Mouse (Mus musculus): ENCODE data around the gene Slit3. TPM values are rescaled to one million over a fixed set of nuclear protein-coding genes. Genes with fewer than 3 reads are reported as not detected.
A peak's percentile ranks its signal among the peaks of the same experiment; 100 is the strongest.

Gene Slit3
- polyA plus RNA-seq, 1 experiment from 2014 or later: 20.9 TPM

- no peak for ATAC-seq (ENCODE audit: low FRiP score, low read depth)
- no peak overlapping the region for H3K4me3 ChIP-seq
- 0 out of 2 replicates have a peak, but pooled peaks cover 3% of the 10 kb centered on the region for H3K36me3 ChIP-seq
- H3K4me1 ChIP-seq: peaks cover 34% of the 10 kb centered on the region
- no peak overlapping the region for H3K9ac ChIP-seq
- no peaks in the 10 kb centered on the region for H3K27me3 ChIP-seq
- no peak overlapping the region; the same call in 1 of the 2 replicates for H3K27ac ChIP-seq
- peak overlapping the region; percentile 16 for H3K4me2 ChIP-seq (replicated peaks)
- 7% methylated on average over 5 of the region's 5 CpGs for WGBS
- H3K9me3 ChIP-seq: peaks cover 2% of the 10 kb centered on the region; the same call in 1 of the 2 replicates
Measured at GRCm38 (mm10) chr11:35370705-35371104, 249.7 kb downstream of the Slit3 start.

- Histone ChIP-seq H3K9me3 (peaks cover 2% of the 10 kb centered on the region; the same call in 1 of the 2 replicates), H3K36me3 (0 out of 2 replicates have a peak, but pooled peaks cover 3% of the 10 kb centered on the region)
Measured at GRCm38 (mm10) chr11:35372410-35372809, 251.4 kb downstream of the Slit3 start.

GRCm38 (mm10) chr11:35375072-35375471 lies 254.0 kb downstream of the Slit3 start:
- no peak for ATAC-seq (ENCODE audit: low FRiP score, low read depth)
- peaks cover 2% of the 10 kb centered on the region; the same call in 1 of the 2 replicates for H3K9me3 ChIP-seq
- H3K4me2 ChIP-seq (replicated peaks): no peak overlapping the region
- H3K4me1 ChIP-seq: peaks cover 25% of the 10 kb centered on the region
- no peak overlapping the region for H3K27ac ChIP-seq
- H3K4me3 ChIP-seq: no peak overlapping the region
- WGBS: 61% methylated on average over 4 of the region's 4 CpGs
- H3K36me3 ChIP-seq: 0 out of 2 replicates have a peak, but pooled peaks cover 3% of the 10 kb centered on the region
- H3K27me3 ChIP-seq: no peaks in the 10 kb centered on the region
- no peak overlapping the region for H3K9ac ChIP-seq

More at GRCm38 (mm10) chr11:35372410-35372809, 251.4 kb downstream of the Slit3 start:
- no peak overlapping the region for H3K27ac ChIP-seq
- no peak for ATAC-seq (ENCODE audit: low FRiP score, low read depth)
- H3K4me2 ChIP-seq (replicated peaks): no peak overlapping the region
- WGBS: 96% methylated on average over 3 of the region's 3 CpGs
- no peak overlapping the region for H3K9ac ChIP-seq
- H3K27me3 ChIP-seq: no peaks in the 10 kb centered on the region
- no peak overlapping the region for H3K4me3 ChIP-seq
- peaks cover 31% of the 10 kb centered on the region for H3K4me1 ChIP-seq

- no peak overlapping the region for H3K4me3 ChIP-seq
- H3K9ac ChIP-seq: no peak overlapping the region
- H3K27ac ChIP-seq: no peak overlapping the region
- no peak for ATAC-seq (ENCODE audit: low FRiP score, low read depth)
- H3K4me1 ChIP-seq: peaks cover 23% of the 10 kb centered on the region
- H3K4me2 ChIP-seq (replicated peaks): no peak overlapping the region
- H3K36me3 ChIP-seq: no peaks in the 10 kb centered on the region
- H3K27me3 ChIP-seq: no peaks in the 10 kb centered on the region
- H3K9me3 ChIP-seq: no peaks in the 10 kb centered on the region
- 70% methylated on average over 7 of the region's 7 CpGs for WGBS
Measured at GRCm38 (mm10) chr11:35378802-35379201, 257.8 kb downstream of the Slit3 start.

GRCm38 (mm10) chr11:35379407-35379806 lies 258.4 kb downstream of the Slit3 start:
- Histone ChIP-seq H3K36me3 (no peaks in the 10 kb centered on the region), H3K4me1 (peaks cover 29% of the 10 kb centered on the region), H3K9ac (no peak overlapping the region), H3K4me2 (replicated peaks) (0 out of 2 replicates have a peak overlapping the region, but pooled peaks have one; percentile 27), H3K9me3 (no peaks in the 10 kb centered on the region), H3K27ac (0 out of 2 replicates have a peak overlapping the region, but pooled peaks have one; percentile 10), H3K4me3 (no peak overlapping the region), H3K27me3 (no peaks in the 10 kb centered on the region)
- no peak for ATAC-seq (ENCODE audit: low FRiP score, low read depth)
- 65% methylated on average over 7 of the region's 7 CpGs for WGBS

- no peak overlapping the region for H3K9ac ChIP-seq
- no peaks in the 10 kb centered on the region for H3K9me3 ChIP-seq
- H3K4me1 ChIP-seq: peaks cover 43% of the 10 kb centered on the region
- 88% methylated on average over 1 of the region's 1 CpGs for WGBS
- no peak overlapping the region for H3K27ac ChIP-seq
- H3K4me2 ChIP-seq (replicated peaks): no peak overlapping the region
- H3K36me3 ChIP-seq: no peaks in the 10 kb centered on the region
- no peak overlapping the region for H3K4me3 ChIP-seq
- ATAC-seq (ENCODE audit: low FRiP score, low read depth): no peak
- no peaks in the 10 kb centered on the region for H3K27me3 ChIP-seq
Measured at GRCm38 (mm10) chr11:35380766-35381165, 259.7 kb downstream of the Slit3 start.

- Histone ChIP-seq H3K4me3 (no peak overlapping the region), H3K27ac (peak overlapping the region; percentile 28; the same call in 1 of the 2 replicates), H3K9ac (no peak overlapping the region), H3K27me3 (no peaks in the 10 kb centered on the region; the same call in 1 of the 2 replicates), H3K36me3 (no peaks in the 10 kb centered on the region), H3K4me1 (peaks cover 71% of the 10 kb centered on the region), H3K9me3 (no peaks in the 10 kb centered on the region), H3K4me2 (replicated peaks) (no peak overlapping the region)
- 1% methylated on average over 3 of the region's 3 CpGs for WGBS
- no peak for ATAC-seq (ENCODE audit: low FRiP score, low read depth)
Measured at GRCm38 (mm10) chr11:35385444-35385843, 264.4 kb downstream of the Slit3 start.

GRCm38 (mm10) chr11:35387826-35388225 lies 266.8 kb downstream of the Slit3 start:
- Histone ChIP-seq H3K9me3 (no peaks in the 10 kb centered on the region), H3K4me3 (no peak overlapping the region), H3K4me2 (replicated peaks) (peak overlapping the region; percentile 42), H3K27ac (peak overlapping the region; percentile 59; the same call in 1 of the 2 replicates), H3K4me1 (peaks cover 93% of the 10 kb centered on the region), H3K9ac (no peak overlapping the region), H3K27me3 (no peaks in the 10 kb centered on the region; the same call in 1 of the 2 replicates), H3K36me3 (no peaks in the 10 kb centered on the region)
- WGBS: 19% methylated on average over 10 of the region's 10 CpGs
- ATAC-seq (ENCODE audit: low FRiP score, low read depth): no peak; the same call in 1 of the 2 replicates

GRCm38 (mm10) chr11:35388471-35388870 lies 267.4 kb downstream of the Slit3 start:
- Histone ChIP-seq H3K27ac (peak overlapping the region; percentile 59), H3K9me3 (no peaks in the 10 kb centered on the region), H3K9ac (no peak overlapping the region), H3K27me3 (no peaks in the 10 kb centered on the region; the same call in 1 of the 2 replicates), H3K4me2 (replicated peaks) (peak overlapping the region; percentile 42; the same call in 1 of the 2 replicates), H3K4me3 (no peak overlapping the region), H3K4me1 (peaks cover 93% of the 10 kb centered on the region), H3K36me3 (no peaks in the 10 kb centered on the region)
- ATAC-seq (ENCODE audit: low FRiP score, low read depth): peak; percentile 16; the same call in 1 of the 2 replicates
- 5% methylated on average over 12 of the region's 12 CpGs for WGBS

GRCm38 (mm10) chr11:35389341-35389740 lies 268.3 kb downstream of the Slit3 start:
- H3K27me3 ChIP-seq: no peaks in the 10 kb centered on the region; the same call in 1 of the 2 replicates
- ATAC-seq (ENCODE audit: low FRiP score, low read depth): no peak
- H3K27ac ChIP-seq: 0 out of 2 replicates have a peak overlapping the region, but pooled peaks have one; percentile 15
- H3K36me3 ChIP-seq: no peaks in the 10 kb centered on the region
- peak overlapping the region; percentile 28 for H3K4me2 ChIP-seq (replicated peaks)
- no peaks in the 10 kb centered on the region for H3K9me3 ChIP-seq
- peaks cover 94% of the 10 kb centered on the region for H3K4me1 ChIP-seq
- WGBS: 20% methylated on average over 7 of the region's 7 CpGs
- no peak overlapping the region for H3K9ac ChIP-seq
- H3K4me3 ChIP-seq: no peak overlapping the region

- no peak for ATAC-seq (ENCODE audit: low FRiP score, low read depth)
- WGBS: 22% methylated on average over 9 of the region's 9 CpGs
- Histone ChIP-seq H3K4me1 (peaks cover 94% of the 10 kb centered on the region), H3K9me3 (no peaks in the 10 kb centered on the region), H3K4me2 (replicated peaks) (no peak overlapping the region; the same call in 1 of the 2 replicates), H3K27me3 (no peaks in the 10 kb centered on the region; the same call in 1 of the 2 replicates), H3K27ac (no peak overlapping the region), H3K4me3 (no peak overlapping the region), H3K36me3 (no peaks in the 10 kb centered on the region), H3K9ac (no peak overlapping the region)
Measured at GRCm38 (mm10) chr11:35389780-35390435, 268.9 kb downstream of the Slit3 start.

GRCm38 (mm10) chr11:35393815-35394214 lies 272.8 kb downstream of the Slit3 start:
- 0 out of 2 replicates have a peak overlapping the region, but pooled peaks have one; percentile 3 for H3K4me2 ChIP-seq (replicated peaks)
- H3K36me3 ChIP-seq: no peaks in the 10 kb centered on the region
- no peaks in the 10 kb centered on the region for H3K9me3 ChIP-seq
- H3K9ac ChIP-seq: no peak overlapping the region
- no peak overlapping the region for H3K4me3 ChIP-seq
- H3K27me3 ChIP-seq: no peaks in the 10 kb centered on the region; the same call in 1 of the 2 replicates
- peak overlapping the region; percentile 69; the same call in 1 of the 2 replicates for H3K27ac ChIP-seq
- H3K4me1 ChIP-seq: peaks cover 66% of the 10 kb centered on the region
- 15% methylated on average over 5 of the region's 5 CpGs for WGBS
- ATAC-seq (ENCODE audit: low FRiP score, low read depth): peak; percentile 70

Data from limb, embryonic 13.5 days (tissue).